Mouse (Mus musculus): ENCODE data around the gene Hacl1. TPM values are rescaled to one million over a fixed set of nuclear protein-coding genes. Genes with fewer than 3 reads are reported as not detected.
A peak's percentile ranks its signal among the peaks of the same experiment; 100 is the strongest.

The Hacl1 gene
- polyA plus RNA-seq, 1 experiment from 2014 or later = 7.8 TPM

GRCm38 (mm10) chr14:31667741-31668140 is 26.7 kb upstream of the Hacl1 start:
- peak; percentile 63 for DNase-seq (ENCODE audit: low spot score)
- H3K9me3 ChIP-seq = no peaks in the 10 kb centered on the region
- no peaks in the 10 kb centered on the region for H3K27me3 ChIP-seq (ENCODE audit: insufficient read depth, poor library complexity, severe bottlenecking)
- WGBS = 69% methylated on average over 6 of the region's 6 CpGs
- H3K36me3 ChIP-seq = peaks cover 13% of the 10 kb centered on the region
- H3K4me3 ChIP-seq = no peak overlapping the region
- peaks cover 31% of the 10 kb centered on the region for H3K4me1 ChIP-seq
- H3K27ac ChIP-seq = no peak overlapping the region

- Histone ChIP-seq H3K4me3 (no peak overlapping the region), H3K9me3 (no peaks in the 10 kb centered on the region), H3K4me1 (peaks cover 37% of the 10 kb centered on the region), H3K27me3 (ENCODE audit: insufficient read depth, poor library complexity, severe bottlenecking) (no peaks in the 10 kb centered on the region), H3K27ac (no peak overlapping the region), H3K36me3 (peaks cover 13% of the 10 kb centered on the region)
- WGBS = 94% methylated on average over 28 of the region's 28 CpGs
- peak; percentile 70 for DNase-seq (ENCODE audit: low spot score)
These were observed 26.0 kb upstream of the Hacl1 start for GRCm38 (mm10) chr14:31666931-31667705.

- Histone ChIP-seq H3K27ac (0 out of 2 replicates have a peak overlapping the region, but pooled peaks have one; percentile 30), H3K9me3 (no peaks in the 10 kb centered on the region), H3K27me3 (ENCODE audit: insufficient read depth, poor library complexity, severe bottlenecking) (no peaks in the 10 kb centered on the region), H3K4me1 (peaks cover 51% of the 10 kb centered on the region), H3K4me3 (no peak overlapping the region), H3K36me3 (peaks cover 13% of the 10 kb centered on the region)
- DNase-seq (ENCODE audit: low spot score) = peak; percentile 35
- 73% methylated on average over 4 of the region's 4 CpGs for WGBS
These were observed 24.5 kb upstream of the Hacl1 start for GRCm38 (mm10) chr14:31665566-31665940.

- 71% methylated on average over 12 of the region's 12 CpGs for WGBS
- DNase-seq (ENCODE audit: low spot score) = peak; percentile 64
- H3K4me3 ChIP-seq = no peak overlapping the region
- H3K36me3 ChIP-seq = peaks cover 13% of the 10 kb centered on the region
- peaks cover 56% of the 10 kb centered on the region for H3K4me1 ChIP-seq
- H3K27me3 ChIP-seq (ENCODE audit: insufficient read depth, poor library complexity, severe bottlenecking) = no peaks in the 10 kb centered on the region
- 0 out of 2 replicates have a peak overlapping the region, but pooled peaks have one; percentile 30 for H3K27ac ChIP-seq
- no peaks in the 10 kb centered on the region for H3K9me3 ChIP-seq
These were observed 23.9 kb upstream of the Hacl1 start for GRCm38 (mm10) chr14:31664903-31665565.

GRCm38 (mm10) chr14:31664100-31664902 is 23.2 kb upstream of the Hacl1 start:
- Histone ChIP-seq H3K36me3 (peaks cover 13% of the 10 kb centered on the region), H3K4me1 (peaks cover 58% of the 10 kb centered on the region), H3K4me3 (no peak overlapping the region), H3K27ac (peak overlapping the region; percentile 94), H3K27me3 (ENCODE audit: insufficient read depth, poor library complexity, severe bottlenecking) (no peaks in the 10 kb centered on the region), H3K9me3 (no peaks in the 10 kb centered on the region)
- peak; percentile 72 for DNase-seq (ENCODE audit: low spot score)
- 74% methylated on average over 18 of the region's 18 CpGs for WGBS

DNA sequence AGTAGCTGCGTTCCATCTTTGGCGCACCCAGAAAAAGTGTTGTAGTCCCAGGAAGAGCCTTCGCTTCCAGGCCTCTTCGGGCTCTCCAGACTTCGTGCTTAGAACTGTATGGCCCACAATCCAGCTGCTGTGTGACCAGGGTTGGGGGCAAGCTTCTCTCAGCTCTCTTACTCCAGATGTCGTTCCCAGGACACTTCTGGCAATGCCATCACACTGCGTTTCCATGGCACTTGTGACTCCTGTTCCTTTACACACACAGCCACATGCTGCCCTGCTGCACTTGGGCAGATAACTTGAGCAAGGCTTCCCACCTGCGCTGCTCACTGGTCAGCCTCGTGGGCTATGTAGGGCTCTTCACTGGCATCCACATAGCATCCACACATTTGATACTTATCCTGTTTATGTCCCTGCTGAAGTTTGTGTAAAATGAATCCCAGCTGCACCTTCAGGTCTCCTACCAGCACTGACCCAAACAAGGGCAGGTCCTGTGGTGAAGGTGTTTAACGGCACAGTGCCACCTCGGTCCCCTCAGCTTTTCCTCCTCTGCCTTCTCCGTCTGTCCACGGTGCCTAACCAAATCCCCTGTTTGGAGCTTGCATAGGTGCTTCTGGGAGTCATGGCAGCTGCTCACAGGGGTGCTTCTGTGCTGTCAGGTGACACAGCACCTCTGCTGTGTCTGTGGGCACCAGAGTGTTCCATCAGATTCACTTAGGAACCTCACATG is 22.5 kb upstream of the Hacl1 start:
- DNase-seq (ENCODE audit: low spot score) = peak; percentile 75
- H3K27me3 ChIP-seq (ENCODE audit: insufficient read depth, poor library complexity, severe bottlenecking) = no peaks in the 10 kb centered on the region
- H3K9me3 ChIP-seq = no peaks in the 10 kb centered on the region
- 86% methylated on average over 13 of the region's 13 CpGs for WGBS
- peaks cover 62% of the 10 kb centered on the region for H3K4me1 ChIP-seq
- H3K36me3 ChIP-seq = peaks cover 13% of the 10 kb centered on the region
- H3K27ac ChIP-seq = peak overlapping the region; percentile 94
- H3K4me3 ChIP-seq = no peak overlapping the region

DNA sequence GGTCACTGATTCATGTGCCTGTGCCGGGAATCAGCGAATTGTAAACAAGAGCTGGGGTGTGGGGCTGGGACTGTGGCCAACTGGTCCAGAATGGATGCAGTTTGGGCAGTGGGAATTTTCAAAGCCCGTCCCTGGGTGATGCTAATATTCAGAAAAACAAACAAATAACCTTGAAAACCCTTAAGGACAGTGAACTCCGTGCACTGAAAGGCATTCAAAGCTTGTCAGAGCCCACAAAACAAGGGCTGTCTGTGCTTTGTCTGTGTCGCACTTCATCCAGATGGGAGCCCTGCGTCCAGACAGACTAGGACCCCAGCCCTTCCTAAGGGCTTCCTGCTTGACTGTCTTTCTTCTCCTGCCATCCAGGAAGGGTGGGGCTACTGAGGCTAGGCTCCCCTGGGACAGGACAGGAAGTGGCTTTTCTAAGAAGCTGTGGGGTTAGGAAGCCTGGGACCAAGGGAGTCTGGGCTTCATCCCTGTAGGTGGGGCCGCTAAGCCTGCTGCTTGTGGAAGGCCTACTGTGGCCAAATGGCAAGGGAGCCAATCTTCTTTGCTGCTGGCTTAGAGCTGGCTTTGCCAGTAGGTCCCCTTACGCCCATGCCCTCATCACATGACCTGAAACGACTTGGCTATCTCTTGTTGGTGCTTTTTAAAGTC is 21.6 kb upstream of the Hacl1 start:
- 19% methylated on average over 9 of the region's 9 CpGs for WGBS
- H3K36me3 ChIP-seq = peaks cover 12% of the 10 kb centered on the region
- peaks cover 69% of the 10 kb centered on the region for H3K4me1 ChIP-seq
- H3K27ac ChIP-seq = peak overlapping the region; percentile 94
- H3K4me3 ChIP-seq = peak overlapping the region; percentile 55
- H3K27me3 ChIP-seq (ENCODE audit: insufficient read depth, poor library complexity, severe bottlenecking) = no peaks in the 10 kb centered on the region
- no peaks in the 10 kb centered on the region for H3K9me3 ChIP-seq
- DNase-seq (ENCODE audit: low spot score) = peak; percentile 77

DNA sequence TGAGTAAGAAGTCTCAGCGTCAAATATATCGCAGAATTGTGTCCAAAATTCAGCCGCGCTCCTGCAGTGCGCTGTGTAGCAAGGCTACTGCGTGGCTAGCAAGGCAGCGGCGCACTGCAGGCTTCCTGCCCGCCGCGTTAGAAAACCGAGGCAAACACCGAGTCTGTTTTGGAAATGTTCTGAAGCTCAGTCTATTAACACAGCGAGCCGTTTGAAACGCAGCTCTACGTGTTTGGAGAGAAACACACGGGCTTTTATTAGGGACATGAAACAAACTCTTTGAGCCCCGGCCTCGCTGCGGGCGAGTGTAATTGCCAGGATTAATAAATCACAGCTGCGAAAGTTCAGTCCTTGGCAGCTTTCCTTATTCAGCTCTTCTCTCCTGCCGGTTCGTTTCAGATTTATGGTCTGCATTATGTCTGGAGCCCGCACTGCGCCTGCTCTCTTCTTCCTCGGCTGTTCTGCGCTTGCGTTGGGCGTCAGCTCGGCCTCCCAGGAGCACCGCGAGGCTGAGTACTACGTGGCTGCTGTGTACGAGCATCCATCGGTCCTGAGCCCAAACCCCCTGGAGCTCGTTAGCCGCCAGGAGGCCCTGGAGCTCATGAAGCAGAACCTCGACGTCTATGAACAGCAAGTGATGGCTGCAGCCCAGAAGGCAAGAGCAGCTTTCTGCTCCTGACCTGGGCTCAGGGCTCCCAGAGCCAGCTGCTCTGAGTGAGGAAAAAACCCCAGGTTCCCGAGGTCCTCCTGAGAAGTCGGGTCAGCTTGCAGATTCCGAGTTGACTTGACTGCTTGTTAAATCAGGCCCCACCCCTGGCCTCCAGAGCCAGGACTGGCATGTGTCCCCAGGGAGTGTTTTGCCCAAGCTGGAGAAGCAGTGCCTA is 20.8 kb upstream of the Hacl1 start:
- 8% methylated on average over 44 of the region's 44 CpGs for WGBS
- Histone ChIP-seq H3K27me3 (ENCODE audit: insufficient read depth, poor library complexity, severe bottlenecking) (no peaks in the 10 kb centered on the region), H3K9me3 (no peaks in the 10 kb centered on the region), H3K36me3 (peaks cover 4% of the 10 kb centered on the region), H3K27ac (peak overlapping the region; percentile 94), H3K4me1 (peaks cover 77% of the 10 kb centered on the region), H3K4me3 (peak overlapping the region; percentile 55)
- peak; percentile 91 for DNase-seq (ENCODE audit: low spot score)

DNA sequence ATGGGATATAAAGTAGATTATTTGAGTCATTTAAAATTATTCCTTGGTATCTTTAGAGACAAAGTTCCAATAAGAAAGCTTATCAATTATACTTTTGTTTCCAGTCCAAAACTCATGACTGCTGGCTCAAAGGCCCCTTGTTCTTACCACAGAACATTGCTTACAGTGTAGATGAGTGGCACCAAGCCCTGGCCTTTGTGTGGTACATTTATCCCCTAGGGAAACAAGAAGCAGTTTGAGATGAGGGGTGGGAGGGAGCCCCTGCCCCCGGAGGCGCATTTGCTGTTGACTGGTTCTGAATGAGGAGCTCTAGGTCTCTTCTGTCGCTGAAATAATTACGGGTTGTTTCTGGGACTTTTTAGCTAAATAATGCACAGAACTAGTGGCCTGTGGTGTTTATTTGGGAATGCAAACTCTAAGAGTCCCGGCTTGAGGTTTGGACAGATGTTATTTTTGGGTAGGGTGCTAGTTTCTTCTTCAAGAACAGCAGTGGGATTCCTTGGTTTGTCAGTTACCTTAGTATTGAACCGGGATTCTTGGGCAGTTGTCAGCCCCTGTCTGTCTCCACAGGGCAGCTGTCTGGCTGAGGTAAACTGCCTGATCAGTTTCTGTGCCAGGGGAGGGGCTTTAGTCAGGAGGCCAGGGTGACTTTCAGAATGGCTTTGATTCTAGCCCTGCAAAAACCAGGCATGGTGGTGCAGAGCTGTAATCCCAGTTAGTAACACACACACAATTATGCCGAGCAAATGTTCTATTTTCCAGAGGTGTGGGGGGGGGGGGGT is 19.4 kb upstream of the Hacl1 start:
- H3K9me3 ChIP-seq = no peaks in the 10 kb centered on the region
- no peak overlapping the region for H3K4me3 ChIP-seq
- 69% methylated on average over 7 of the region's 7 CpGs for WGBS
- H3K36me3 ChIP-seq = no peaks in the 10 kb centered on the region
- peak overlapping the region; percentile 94 for H3K27ac ChIP-seq
- peaks cover 77% of the 10 kb centered on the region for H3K4me1 ChIP-seq
- no peaks in the 10 kb centered on the region for H3K27me3 ChIP-seq (ENCODE audit: insufficient read depth, poor library complexity, severe bottlenecking)
- no peak for DNase-seq (ENCODE audit: low spot score)

DNA sequence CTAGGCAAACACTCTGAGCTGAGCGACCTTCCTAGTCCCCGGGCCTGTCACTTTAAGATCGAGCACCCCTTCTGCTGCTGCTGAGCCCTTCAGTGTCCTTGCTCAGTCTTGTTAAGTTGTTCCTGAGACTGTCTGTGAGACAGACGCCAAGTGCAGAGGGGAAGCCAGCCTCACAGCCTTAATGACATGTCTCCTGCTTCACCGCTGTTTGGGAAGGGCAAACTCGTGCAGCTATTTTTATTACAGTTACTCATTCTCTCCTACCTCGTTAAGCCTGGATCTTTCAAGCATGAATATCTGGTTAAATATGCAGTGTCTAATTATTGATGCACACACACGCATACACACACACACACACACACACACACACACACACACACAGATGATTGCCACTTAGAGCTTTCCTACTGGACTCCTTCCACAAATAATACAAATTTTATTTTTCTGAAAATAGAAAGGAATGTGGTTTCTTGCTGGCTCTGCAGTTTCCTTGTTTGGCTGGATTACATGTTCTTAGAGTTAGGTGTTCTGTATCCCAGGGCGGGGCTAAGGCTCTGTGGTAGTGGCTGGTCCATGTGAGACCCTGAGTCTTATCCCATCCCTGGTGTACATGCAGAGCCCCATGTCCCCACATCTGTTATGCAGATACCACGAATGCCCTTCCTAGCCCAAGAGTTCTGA is 18.6 kb upstream of the Hacl1 start:
- 49% methylated on average over 10 of the region's 10 CpGs for WGBS
- Histone ChIP-seq H3K27me3 (ENCODE audit: insufficient read depth, poor library complexity, severe bottlenecking) (no peaks in the 10 kb centered on the region), H3K4me3 (no peak overlapping the region), H3K9me3 (no peaks in the 10 kb centered on the region), H3K27ac (peak overlapping the region; percentile 94), H3K36me3 (no peaks in the 10 kb centered on the region), H3K4me1 (peaks cover 69% of the 10 kb centered on the region)
- DNase-seq (ENCODE audit: low spot score) = no peak
